Mouse (Mus musculus) neural tube, embryonic 12.5 days (tissue): Measurements from ENCODE around the gene Trit1. TPM values are rescaled to one million over a fixed set of nuclear protein-coding genes. Genes with fewer than 3 reads are reported as not detected.
A peak's percentile ranks its signal among the peaks of the same experiment; 100 is the strongest.

ENCODE experiments used
- ATAC-seq: fragments of 200-750 bp; cut with Nextera tagmentation; 2 replicates; pipeline ENCODE4 v1.8.0; 2017; ENCODE audit warnings: low read depth, mild to moderate bottlenecking, moderate TSS enrichment, moderate library complexity; ENCODE audit not compliant: low FRiP score
- H3K27ac ChIP-seq: fragments of 300-500 bp; sonication (generic); 2 replicates; pipeline ENCODE4 v1.5.1; 2016
- H3K27me3 ChIP-seq: fragments of 300-500 bp; sonication (generic); replicated peaks from 2 replicates; pipeline ENCODE4 v1.6.1; 2016; ENCODE audit warnings: mild to moderate bottlenecking
- H3K36me3 ChIP-seq: fragments of 300-500 bp; sonication (generic); 2 replicates; pipeline ENCODE4 v1.6.1; 2016; ENCODE audit warnings: mild to moderate bottlenecking
- H3K4me1 ChIP-seq: fragments of 300-500 bp; sonication (generic); 2 replicates; pipeline ENCODE4 v1.6.1; 2016
- H3K4me2 ChIP-seq: fragments of 300-500 bp; sonication (generic); replicated peaks from 2 replicates; pipeline ENCODE4 v1.6.1; 2016; ENCODE audit warnings: mild to moderate bottlenecking
- H3K4me3 ChIP-seq: fragments of 300-500 bp; sonication (generic); 2 replicates; pipeline ENCODE4 v1.5.1; 2016
- H3K9ac ChIP-seq: fragments of 300-500 bp; sonication (generic); 2 replicates; pipeline ENCODE4 v1.6.1; 2016; ENCODE audit warnings: mild to moderate bottlenecking
- H3K9me3 ChIP-seq: fragments of 300-500 bp; sonication (generic); 2 replicates; pipeline ENCODE4 v1.6.1; 2016; ENCODE audit warnings: mild to moderate bottlenecking
- WGBS: fragments of 180-500 bp; shearing (Covaris S2); methylation state at CpG from one replicate; pipeline ENCODE4 v1.1.7; 2016; 5-methylcytosine and 5-hydroxymethylcytosine counted together
- polyA plus RNA-seq: library from polyadenylated mRNA; unstranded; fragments of >200 nt; fragmentation: Nextera tagmentation; extraction: Ambion mirVana; gene quantifications from 2 replicates; pipeline ENCODE4 v1.2.1, GENCODE M21; 2016

Trit1 gene
- polyA plus RNA-seq, 1 experiment from 2014 or later, result 26.6 TPM

DNA sequence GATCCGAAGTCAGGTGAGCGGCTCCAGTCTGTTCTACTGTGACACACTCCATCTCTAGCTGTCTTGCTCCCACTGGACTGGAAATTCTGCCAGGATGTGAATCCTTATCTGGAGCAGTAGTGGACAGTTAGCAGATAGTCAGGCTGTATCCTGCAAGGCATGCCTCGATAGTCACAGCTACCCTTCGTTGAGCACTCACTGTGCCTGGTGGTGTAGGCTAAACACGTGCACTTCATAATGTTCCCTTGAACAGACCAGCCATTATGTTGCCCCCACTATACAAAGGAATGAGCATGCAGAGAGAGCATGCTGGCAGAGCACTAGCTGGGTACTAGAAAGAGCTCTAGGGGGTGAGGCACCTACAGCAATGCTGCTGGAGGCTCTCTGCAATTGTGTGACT is 45.3 kb downstream of the Trit1 start:
- Histone ChIP-seq H3K9ac (no peak overlapping the region), H3K9me3 (no peaks in the 10 kb centered on the region), H3K4me3 (no peak overlapping the region), H3K4me2 (no peak overlapping the region), H3K4me1 (peaks cover 11% of the 10 kb centered on the region; the same call in 1 of the 2 replicates), H3K36me3 (peaks cover 5% of the 10 kb centered on the region; the same call in 1 of the 2 replicates), H3K27ac (no peak overlapping the region), H3K27me3 (no peaks in the 10 kb centered on the region)
- WGBS, result 68% methylated on average over 5 of the region's 5 CpGs
- ATAC-seq, result no peak

DNA sequence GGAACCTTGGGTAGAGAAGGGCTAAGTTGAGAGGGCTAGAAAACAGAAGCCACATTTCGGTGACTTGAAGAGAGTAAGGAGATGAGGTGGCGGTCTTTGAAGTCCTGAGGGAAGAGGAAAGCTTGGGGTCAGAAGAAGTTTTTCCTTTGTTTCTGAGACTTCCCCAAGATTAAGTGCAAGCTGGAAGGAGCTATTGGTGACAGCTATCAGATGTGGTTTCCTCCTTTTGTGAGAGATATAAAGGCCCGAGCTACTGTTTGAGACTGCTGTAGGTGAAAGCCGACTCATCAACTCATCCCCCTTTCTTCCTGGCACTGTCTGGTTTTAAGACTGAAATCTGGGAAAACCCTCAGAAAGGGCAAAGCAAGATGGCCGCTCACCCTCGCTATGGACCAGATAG is 52.2 kb downstream of the Trit1 start:
- WGBS, result 89% methylated on average over 6 of the region's 6 CpGs
- ATAC-seq, result no peak
- Histone ChIP-seq H3K4me3 (no peak overlapping the region), H3K4me2 (no peak overlapping the region), H3K4me1 (peaks cover 3% of the 10 kb centered on the region; the same call in 1 of the 2 replicates), H3K9me3 (no peaks in the 10 kb centered on the region), H3K27ac (no peak overlapping the region), H3K27me3 (no peaks in the 10 kb centered on the region), H3K36me3 (no peaks in the 10 kb centered on the region), H3K9ac (no peak overlapping the region)

DNA sequence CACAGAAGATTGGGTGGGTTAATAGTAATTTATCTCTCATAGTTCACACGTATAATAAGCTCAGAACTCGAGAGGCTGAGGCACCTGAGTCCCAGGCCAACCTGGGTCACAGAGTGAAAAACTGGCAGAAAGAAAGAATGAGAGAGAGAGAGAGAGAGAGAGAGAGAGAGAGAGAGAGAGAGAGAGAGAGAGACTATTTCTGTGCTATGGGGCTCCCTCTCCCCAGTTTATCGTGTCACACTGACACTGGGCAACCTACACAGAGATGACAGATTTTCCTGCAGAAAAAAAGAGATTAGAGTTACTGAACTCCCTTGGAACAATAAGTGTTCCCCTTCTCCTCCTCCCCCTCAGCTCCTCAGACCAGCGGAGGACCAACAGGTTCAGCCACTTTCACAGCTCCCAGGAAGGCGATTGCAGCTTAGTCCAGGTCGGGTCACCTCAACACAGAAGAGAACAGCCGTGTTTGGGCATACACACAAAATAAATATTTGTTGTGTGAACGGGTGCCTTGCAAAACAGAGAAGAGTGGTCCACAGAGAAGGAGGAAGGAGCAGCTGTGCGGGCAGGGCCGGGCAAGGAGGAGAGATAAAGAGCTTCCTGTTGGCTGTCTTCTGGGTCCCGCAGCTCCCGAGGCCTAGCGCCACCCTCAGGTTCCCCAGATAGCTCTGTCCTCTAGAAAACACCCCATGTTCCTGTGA is 55.0 kb downstream of the Trit1 start:
- H3K27me3 ChIP-seq, result no peaks in the 10 kb centered on the region
- 16% methylated on average over 13 of the region's 13 CpGs for WGBS
- H3K4me2 ChIP-seq, result peak overlapping the region; percentile 41
- H3K4me3 ChIP-seq, result no peak overlapping the region
- no peaks in the 10 kb centered on the region for H3K36me3 ChIP-seq
- H3K27ac ChIP-seq, result no peak overlapping the region
- H3K9me3 ChIP-seq, result no peaks in the 10 kb centered on the region
- peaks cover 3% of the 10 kb centered on the region; the same call in 1 of the 2 replicates for H3K4me1 ChIP-seq
- peak; percentile 58; the same call in 1 of the 2 replicates for ATAC-seq
- no peak overlapping the region for H3K9ac ChIP-seq

DNA sequence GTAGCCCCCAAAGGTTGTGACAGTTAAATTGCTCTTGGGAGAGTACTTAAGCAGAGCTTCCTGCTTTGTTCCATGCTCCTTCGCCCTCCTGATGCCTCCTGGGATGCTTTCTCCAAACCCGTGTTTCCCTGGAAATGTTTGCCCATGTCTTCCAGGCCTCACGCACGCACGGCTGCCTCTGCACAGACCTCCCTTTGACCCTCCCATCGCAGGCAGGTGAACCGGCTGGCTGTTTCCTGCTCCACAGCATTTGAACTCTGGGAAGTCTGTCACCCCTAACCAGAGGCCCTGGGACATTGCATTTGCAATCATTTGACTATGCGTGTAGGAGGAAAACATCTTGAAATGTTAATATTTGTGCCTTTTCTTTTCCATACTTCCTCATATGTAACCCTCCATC is 60.5 kb downstream of the Trit1 start:
- no peak overlapping the region for H3K27ac ChIP-seq

DNA sequence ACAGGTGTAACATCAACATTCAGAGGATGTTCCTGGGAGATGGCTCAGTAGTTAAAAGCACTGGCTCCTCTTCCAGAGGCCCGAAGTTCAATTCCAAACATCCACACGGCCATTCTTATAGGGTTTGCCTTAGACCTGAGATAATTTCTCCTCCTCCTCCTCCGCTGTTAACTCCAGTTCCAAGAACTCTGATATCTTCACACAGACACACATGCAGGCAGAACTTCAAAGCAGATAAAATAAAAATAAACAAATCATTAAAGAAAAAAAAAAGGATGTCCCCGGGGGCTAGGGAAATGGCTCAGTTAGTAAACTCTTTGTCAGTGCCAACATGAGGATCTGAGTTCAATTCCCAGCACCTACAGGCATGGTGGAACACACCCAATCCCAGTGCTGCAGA is 61.8 kb downstream of the Trit1 start:
- no peak overlapping the region for H3K4me3 ChIP-seq
- no peak for ATAC-seq
- no peaks in the 10 kb centered on the region for H3K4me1 ChIP-seq
- no peaks in the 10 kb centered on the region for H3K27me3 ChIP-seq
- no peaks in the 10 kb centered on the region for H3K36me3 ChIP-seq
- WGBS, result 92% methylated on average over 4 of the region's 4 CpGs
- no peak overlapping the region for H3K4me2 ChIP-seq
- no peaks in the 10 kb centered on the region for H3K9me3 ChIP-seq
- no peak overlapping the region for H3K27ac ChIP-seq
- no peak overlapping the region for H3K9ac ChIP-seq

More for the DNA sequence above, 60.5 kb downstream of the Trit1 start:
- 65% methylated on average over 8 of the region's 8 CpGs for WGBS
- ATAC-seq, result no peak
- no peaks in the 10 kb centered on the region for H3K36me3 ChIP-seq
- no peak overlapping the region for H3K9ac ChIP-seq
- no peak overlapping the region for H3K4me2 ChIP-seq
- H3K4me3 ChIP-seq, result no peak overlapping the region
- H3K27me3 ChIP-seq, result no peaks in the 10 kb centered on the region
- H3K4me1 ChIP-seq, result no peaks in the 10 kb centered on the region
- no peaks in the 10 kb centered on the region for H3K9me3 ChIP-seq

DNA sequence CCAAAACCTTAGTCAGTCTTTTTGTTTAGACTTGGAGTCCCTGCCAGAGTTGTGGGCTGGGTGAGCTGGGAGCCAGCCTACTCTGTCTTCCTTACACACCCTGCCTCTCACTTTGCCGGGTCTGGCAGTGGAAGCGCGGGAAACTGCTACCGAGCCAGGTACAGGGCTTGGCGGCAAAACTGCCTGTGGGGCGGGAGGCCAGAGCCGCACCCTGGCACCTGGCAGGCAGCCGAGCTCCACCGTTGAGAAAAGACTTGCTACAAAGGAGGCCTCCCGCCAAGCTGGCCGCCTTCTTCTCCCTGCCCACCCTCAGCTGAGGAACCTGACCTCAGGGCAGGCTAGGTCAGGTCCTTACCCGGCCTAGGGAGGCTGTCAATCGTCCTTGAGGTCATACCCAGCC is 64.4 kb downstream of the Trit1 start:
- WGBS, result 41% methylated on average over 13 of the region's 13 CpGs
- no peaks in the 10 kb centered on the region for H3K9me3 ChIP-seq
- ATAC-seq, result no peak

DNA sequence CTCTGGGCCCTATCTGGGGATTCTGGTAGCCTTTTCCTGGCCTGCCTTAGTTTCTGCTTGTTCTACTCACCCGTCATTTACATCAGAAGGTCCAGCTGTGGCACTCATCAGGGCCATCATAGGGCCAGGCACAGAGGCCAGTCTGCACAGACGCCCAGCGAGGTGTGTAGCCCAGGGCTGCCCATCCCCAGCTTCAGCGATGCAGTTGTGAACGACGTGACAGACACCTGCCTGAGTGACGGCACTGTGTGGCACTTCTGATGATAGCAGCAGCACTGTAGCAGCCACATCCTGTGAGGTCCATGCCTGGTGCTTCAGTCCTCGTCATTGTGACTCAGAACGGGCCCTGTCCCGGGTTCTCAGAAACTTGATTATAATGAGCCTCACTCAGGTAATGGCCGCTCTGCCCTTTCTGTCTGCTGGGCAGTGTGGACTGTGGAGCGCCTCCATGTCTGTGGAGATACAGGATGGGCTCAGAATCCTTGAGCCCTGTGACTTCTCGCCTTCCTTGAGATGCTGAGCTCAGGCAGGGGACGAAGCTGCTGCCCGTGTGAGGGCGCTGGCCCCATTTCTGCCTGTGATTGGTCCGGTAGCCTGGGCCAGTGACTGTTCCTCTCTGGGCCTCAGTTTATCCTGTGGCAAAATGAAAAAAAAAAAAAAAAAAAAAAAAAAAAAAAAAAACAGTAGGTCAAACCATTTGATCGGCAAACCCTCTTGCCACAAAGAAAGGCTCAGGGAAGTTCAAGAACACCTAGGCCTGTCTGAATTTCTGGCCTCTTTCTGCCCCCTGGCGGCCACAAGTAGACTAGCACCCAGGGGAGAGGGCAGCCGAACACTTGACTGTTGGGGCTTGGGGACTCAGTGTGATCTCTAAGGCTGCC is 66.1 kb downstream of the Trit1 start:
- no peak overlapping the region for H3K4me2 ChIP-seq
- peak; percentile 57; the same call in 1 of the 2 replicates for ATAC-seq
- H3K9ac ChIP-seq, result no peak overlapping the region
- no peaks in the 10 kb centered on the region for H3K27me3 ChIP-seq
- H3K27ac ChIP-seq, result no peak overlapping the region
- no peaks in the 10 kb centered on the region for H3K4me1 ChIP-seq
- whole genome bisulfite sequencing, result 74% methylated on average over 20 of the region's 20 CpGs
- no peak overlapping the region for H3K4me3 ChIP-seq
- no peaks in the 10 kb centered on the region for H3K36me3 ChIP-seq
- H3K9me3 ChIP-seq, result no peaks in the 10 kb centered on the region

More for the DNA sequence above, 64.4 kb downstream of the Trit1 start:
- Histone ChIP-seq H3K27ac (no peak overlapping the region), H3K36me3 (no peaks in the 10 kb centered on the region), H3K27me3 (no peaks in the 10 kb centered on the region), H3K4me3 (no peak overlapping the region), H3K9ac (no peak overlapping the region), H3K4me2 (no peak overlapping the region), H3K4me1 (no peaks in the 10 kb centered on the region)

DNA sequence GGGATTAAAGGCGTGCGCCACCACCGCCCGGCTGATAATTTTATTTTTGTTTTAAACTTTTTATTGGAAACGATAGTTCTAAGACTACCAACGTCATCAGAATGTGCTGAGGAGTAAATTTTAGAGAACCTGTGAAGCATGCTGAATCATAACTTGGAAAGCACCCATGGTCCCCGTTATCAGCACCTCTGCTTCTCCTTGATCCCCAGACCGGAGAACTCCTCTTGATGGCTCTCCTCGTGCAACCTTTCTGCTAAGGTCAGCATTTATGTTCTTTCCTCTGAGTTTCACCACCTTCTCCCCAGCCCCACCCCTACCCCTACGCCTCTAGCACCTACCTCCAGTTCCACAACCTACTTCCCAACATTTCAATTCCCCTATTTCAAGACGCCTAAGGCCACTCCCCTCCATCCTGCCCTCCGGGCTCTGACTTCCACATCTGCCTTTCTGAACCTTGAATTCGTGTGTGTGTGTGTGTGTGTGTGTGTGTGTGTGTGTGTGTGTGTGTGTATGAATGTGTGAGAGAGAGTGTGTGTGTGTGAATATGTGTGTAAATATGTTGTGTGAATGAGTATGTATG is 67.0 kb downstream of the Trit1 start:
- Histone ChIP-seq H3K27me3 (no peaks in the 10 kb centered on the region), H3K9ac (no peak overlapping the region), H3K4me3 (no peak overlapping the region), H3K36me3 (no peaks in the 10 kb centered on the region), H3K4me2 (no peak overlapping the region), H3K4me1 (no peaks in the 10 kb centered on the region), H3K9me3 (no peaks in the 10 kb centered on the region), H3K27ac (no peak overlapping the region)
- no peak for ATAC-seq
- 70% methylated on average over 13 of the region's 13 CpGs for WGBS

DNA sequence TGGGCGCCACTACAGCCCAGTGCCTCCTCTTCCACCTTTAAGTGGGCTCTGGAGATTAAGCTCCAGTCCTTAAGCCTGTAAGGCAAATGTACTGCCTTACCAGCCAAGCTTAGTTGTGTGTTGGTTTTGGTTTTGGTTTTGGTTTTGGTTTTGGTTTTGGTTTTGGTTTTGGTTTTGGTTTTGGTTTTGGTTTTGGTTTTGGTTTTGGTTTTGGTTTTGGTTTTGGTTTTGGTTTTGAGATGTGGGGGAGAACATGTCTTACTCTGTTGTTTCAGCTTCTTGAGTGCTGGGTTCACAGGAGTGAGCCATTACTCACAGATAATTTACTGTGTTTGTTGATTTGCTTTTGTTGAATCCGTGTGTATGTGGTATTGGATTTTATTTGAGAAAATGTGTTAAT is 68.9 kb downstream of the Trit1 start:
- Histone ChIP-seq H3K4me1 (no peaks in the 10 kb centered on the region), H3K36me3 (no peaks in the 10 kb centered on the region), H3K9me3 (no peaks in the 10 kb centered on the region), H3K4me2 (no peak overlapping the region), H3K27ac (no peak overlapping the region), H3K9ac (no peak overlapping the region), H3K4me3 (no peak overlapping the region), H3K27me3 (no peaks in the 10 kb centered on the region)
- 88% methylated on average over 2 of the region's 2 CpGs for WGBS
- ATAC-seq, result no peak

DNA sequence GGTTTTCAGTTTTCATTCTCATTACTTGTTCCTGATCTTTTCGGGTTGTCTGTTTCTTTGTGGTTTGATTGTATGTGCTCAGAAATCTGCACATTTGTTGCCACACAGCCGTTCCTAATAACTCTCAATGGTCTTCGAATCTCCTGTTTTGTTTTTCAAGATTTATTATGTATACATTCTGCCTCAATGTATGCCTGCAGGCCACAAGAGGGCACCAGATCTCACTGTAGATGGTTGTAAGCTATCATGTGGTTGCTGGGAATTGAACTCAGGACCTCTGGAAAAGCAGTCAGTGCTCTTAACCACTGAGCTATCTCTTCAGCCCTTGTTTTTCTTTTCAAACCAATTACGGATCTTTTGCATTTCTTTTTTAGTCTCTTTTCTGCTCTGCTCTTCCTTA is 70.0 kb downstream of the Trit1 start:
- Histone ChIP-seq H3K4me2 (no peak overlapping the region), H3K27ac (no peak overlapping the region), H3K4me3 (no peak overlapping the region), H3K4me1 (no peaks in the 10 kb centered on the region), H3K9me3 (no peaks in the 10 kb centered on the region), H3K27me3 (no peaks in the 10 kb centered on the region), H3K36me3 (no peaks in the 10 kb centered on the region), H3K9ac (no peak overlapping the region)
- 83% methylated on average over 4 of the region's 4 CpGs for WGBS
- no peak for ATAC-seq

DNA sequence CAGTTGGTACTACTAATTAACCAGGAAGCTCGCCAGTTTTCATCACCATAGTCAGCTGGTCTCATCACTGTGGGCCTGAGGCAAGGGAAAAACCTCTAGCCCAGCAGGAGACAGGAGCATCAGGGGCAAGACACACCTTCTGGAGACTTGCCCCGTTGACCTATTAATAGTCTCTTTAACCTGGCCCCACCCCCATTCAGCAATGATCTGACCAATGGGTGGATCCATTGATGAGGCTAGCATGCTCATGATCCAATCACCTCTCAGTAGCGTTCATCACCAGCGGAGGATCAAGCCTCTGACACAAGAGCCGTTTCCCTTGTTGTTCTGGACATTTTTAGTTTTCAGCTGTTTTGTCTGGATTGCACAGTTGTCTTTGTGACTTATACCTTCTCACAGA is 76.2 kb downstream of the Trit1 start:
- Histone ChIP-seq H3K9me3 (no peaks in the 10 kb centered on the region), H3K4me1 (no peaks in the 10 kb centered on the region), H3K4me3 (no peak overlapping the region), H3K9ac (no peak overlapping the region), H3K36me3 (no peaks in the 10 kb centered on the region), H3K27ac (no peak overlapping the region), H3K4me2 (no peak overlapping the region), H3K27me3 (no peaks in the 10 kb centered on the region; the same call in 1 of the 2 replicates)
- WGBS, result 76% methylated on average over 5 of the region's 5 CpGs
- ATAC-seq, result no peak

DNA sequence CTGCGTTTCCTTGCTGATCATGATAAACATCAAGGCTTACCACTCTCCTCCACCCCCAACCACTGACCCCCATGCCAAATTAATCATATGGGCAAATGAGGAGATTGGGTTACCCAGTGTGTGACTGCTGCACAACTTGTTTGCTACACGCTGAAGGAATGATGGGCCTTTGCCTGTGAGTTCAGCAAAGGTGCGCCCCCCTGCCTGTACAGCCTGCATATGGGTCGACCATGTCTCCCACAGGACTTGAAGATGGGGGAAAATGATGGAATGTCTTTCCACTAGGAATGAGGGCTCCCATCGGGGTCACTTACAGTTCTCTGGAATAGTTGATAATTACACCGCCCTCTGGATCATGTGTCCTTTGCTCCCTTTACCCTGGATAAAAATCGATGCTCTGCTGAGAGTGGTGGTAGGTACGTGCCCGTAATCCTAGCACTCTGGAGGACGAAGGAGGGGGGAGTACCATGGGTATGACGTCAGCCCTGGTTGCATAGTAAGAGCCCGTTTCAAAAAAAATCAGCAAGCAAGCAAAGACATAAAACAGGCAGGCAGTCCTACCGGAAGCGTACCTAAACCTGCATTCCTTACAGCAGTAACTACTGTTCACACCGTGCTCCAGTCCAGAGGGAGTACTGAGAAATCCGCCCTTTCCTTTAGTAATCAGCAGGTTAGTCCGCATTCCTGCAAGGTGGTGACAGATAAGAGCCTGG is 76.8 kb downstream of the Trit1 start:
- no peaks in the 10 kb centered on the region for H3K36me3 ChIP-seq
- WGBS, result 64% methylated on average over 17 of the region's 17 CpGs
- H3K4me2 ChIP-seq, result 0 out of 2 replicates have a peak overlapping the region, but pooled peaks have one; percentile 3
- H3K27ac ChIP-seq, result no peak overlapping the region
- no peak overlapping the region for H3K4me3 ChIP-seq
- no peaks in the 10 kb centered on the region for H3K4me1 ChIP-seq
- ATAC-seq, result no peak
- H3K9ac ChIP-seq, result no peak overlapping the region
- H3K27me3 ChIP-seq, result no peaks in the 10 kb centered on the region; the same call in 1 of the 2 replicates
- H3K9me3 ChIP-seq, result no peaks in the 10 kb centered on the region
